Mouse (Mus musculus) megakaryocyte, embryonic 14.5 days (primary cell): ENCODE results near the gene Zcwpw1.

ENCODE experiments used
- FLI1 ChIP-seq: IDR thresholded peaks from 2 replicates; pipeline ENCODE4 v1.6.1; 2012; ENCODE audit warnings: low read length, inconsistent platforms, mixed read lengths
- GATA1 ChIP-seq: IDR thresholded peaks from 3 replicates; pipeline ENCODE4 v1.6.1; 2012; ENCODE audit warnings: mixed read lengths, low read length, inconsistent platforms, borderline replicate concordance

GRCm38 (mm10) chr5:137788171-137788570, 573 bp downstream of the Zcwpw1 start:
- TF ChIP-seq FLI1 (no peak), GATA1 (no peak)
